Mouse (Mus musculus) thymus, adult 2 months (tissue): Measurements from ENCODE around the gene Dqx1.

Source experiments
- CTCF ChIP-seq: fragments of 200-500 bp; IDR thresholded peaks from 2 replicates; pipeline ENCODE4 v1.5.1; 2012; ENCODE audit warnings: mild to moderate bottlenecking, control low read depth, low read length, moderate library complexity, borderline replicate concordance; ENCODE audit not compliant: control insufficient read depth, poor library complexity, insufficient read depth; ENCODE audit errors: extremely low read depth
- POLR2A ChIP-seq: fragments of 200-500 bp; IDR thresholded peaks from 2 replicates; pipeline ENCODE4 v1.6.1; 2012; ENCODE audit warnings: mild to moderate bottlenecking, low read length, control low read depth, moderate library complexity; ENCODE audit not compliant: control insufficient read depth, poor library complexity, insufficient read depth; ENCODE audit errors: extremely low read depth

- TF ChIP-seq CTCF: no peak
- TF ChIP-seq POLR2A: no peak
These were observed 24.1 kb upstream of the Dqx1 start, which contains the start of the genes Dok1 and Loxl3 for GRCm38 (mm10) chr6:83033249-83034185.
